Comparison of ENCODE assay signal across 8 mouse cellular contexts in genomic region chr2:55435721-55436260, GRCm38 (mm10). TPM values are rescaled to one million over a fixed set of nuclear protein-coding genes. Genes with fewer than 3 reads are reported as not detected.
A peak's percentile ranks its signal among the peaks of the same experiment; 100 is the strongest.
DNase-seq lines count a peak whose midpoint lies in the region; ATAC-seq and TF ChIP-seq lines count a peak whose summit lies in the region.

Gene Kcnj3 (plus strand): TSS chr2:55435970.

- H3K4me1 ChIP-seq in ES-Bruce4 (ENCODE audit: control insufficient read depth, insufficient read depth, low read length): no peaks in the 10 kb centered on the region
- H3K4me1 ChIP-seq in forebrain, postnatal 0 days (ENCODE audit: insufficient read depth): 0 out of 2 replicates have a peak, but pooled peaks cover 12% of the 10 kb centered on the region
- peaks cover 24% of the 10 kb centered on the region for H3K4me1 ChIP-seq in hindbrain, embryonic 13.5 days (replicated peaks)

- peaks cover 3% of the 10 kb centered on the region; the same call in 1 of the 2 replicates for H3K27me3 ChIP-seq in ES-Bruce4 (ENCODE audit: control insufficient read depth, insufficient read depth, low read length, poor library complexity, severe bottlenecking)
- no peaks in the 10 kb centered on the region for H3K27me3 ChIP-seq in forebrain, postnatal 0 days (ENCODE audit: insufficient read depth, low read length)
- 0 out of 2 replicates have a peak, but pooled peaks cover 4% of the 10 kb centered on the region for H3K27me3 ChIP-seq in hindbrain, embryonic 13.5 days

- intact Hi-C loops in left cerebral cortex, postnatal 4 days (cut with DNase I): loop anchor here (5.0 kb wide), 2 partner anchors 338 to 482 kb away; no protein-coding TSS in a partner anchor

- no peak for TF ChIP-seq POLR2A in ES-Bruce4 (IDR thresholded peaks at IDR 0.05; ENCODE audit: insufficient read depth, low read length)

- H3K36me3 ChIP-seq in ES-Bruce4 (ENCODE audit: control insufficient read depth, insufficient read depth, low read length, poor library complexity, severe bottlenecking): no peaks in the 10 kb centered on the region
- no peaks in the 10 kb centered on the region for H3K36me3 ChIP-seq in forebrain, postnatal 0 days (ENCODE audit: insufficient read depth)
- H3K36me3 ChIP-seq in hindbrain, embryonic 13.5 days: no peaks in the 10 kb centered on the region

- H3K9ac ChIP-seq in ES-Bruce4 (ENCODE audit: low read depth, poor library complexity, severe bottlenecking): no peak within 1 kb of the TSS; the same call in 1 of the 2 replicates
- peak within 1 kb of the TSS; percentile 74 for H3K9ac ChIP-seq in forebrain, postnatal 0 days
- peak within 1 kb of the TSS; percentile 81 for H3K9ac ChIP-seq in hindbrain, embryonic 13.5 days

- no peak for TF ChIP-seq CTCF in ES-Bruce4 (IDR thresholded peaks at IDR 0.05; ENCODE audit: low read depth, low read length)
- TF ChIP-seq CTCF in forebrain, postnatal 0 days (IDR thresholded peaks at IDR 0.05; ENCODE audit: low read depth): no peak

- peak within 1 kb of the TSS; percentile 24 for H3K4me3 ChIP-seq in ES-Bruce4 (ENCODE audit: low read depth, low read length)
- peak within 1 kb of the TSS; percentile 69 for H3K4me3 ChIP-seq in forebrain, postnatal 0 days (ENCODE audit: low read depth, low read length)
- H3K4me3 ChIP-seq in hindbrain, embryonic 13.5 days: peak within 1 kb of the TSS; percentile 63

- DNase-seq in cerebellum, adult 18-20 months: peak; percentile 80 to 83
- peak; percentile 75 for DNase-seq in forebrain, postnatal 0 days
- peak; percentile 84 for DNase-seq in left cerebral cortex, postnatal 4 days
- DNase-seq in right cerebral cortex, adult 2 months (ENCODE audit: low spot score in 2 of 2): peak; percentile 78 to 82
- no peak for DNase-seq in thymus, postnatal 36 days

- ATAC-seq in forebrain, postnatal 0 days: peak; percentile 87
- ATAC-seq in hindbrain, embryonic 13.5 days (ENCODE audit: low FRiP score): peak; percentile 84
- no peak for ATAC-seq in erythroid progenitor cell, adult 5-6 weeks (replicated peaks; ENCODE audit: low FRiP score, poor library complexity, severe bottlenecking)

- peak within 1 kb of the TSS; percentile 87 for H3K4me2 ChIP-seq in forebrain, postnatal 0 days (ENCODE audit: low read depth)
- peak within 1 kb of the TSS; percentile 95 for H3K4me2 ChIP-seq in hindbrain, embryonic 13.5 days

- H3K27ac ChIP-seq in ES-Bruce4 (ENCODE audit: insufficient read depth, low read length): no peak within 1 kb of the TSS
- H3K27ac ChIP-seq in forebrain, postnatal 0 days (ENCODE audit: low read depth, low read length): peak within 1 kb of the TSS; percentile 54
- peak within 1 kb of the TSS; percentile 69 for H3K27ac ChIP-seq in hindbrain, embryonic 13.5 days

- no peak for TF ChIP-seq EP300 in ES-Bruce4 (IDR thresholded peaks at IDR 0.05; ENCODE audit: insufficient read depth, low read depth, low read length)

- under 1% methylated on average over 20 of the region's 20 CpGs for WGBS in forebrain, postnatal 0 days
- under 1% methylated on average over 20 of the region's 20 CpGs for WGBS in hindbrain, embryonic 13.5 days

- no peaks in the 10 kb centered on the region for H3K9me3 ChIP-seq in ES-Bruce4 (replicated peaks; ENCODE audit: control insufficient read depth, insufficient read depth, low read length, poor library complexity, severe bottlenecking)
- H3K9me3 ChIP-seq in forebrain, postnatal 0 days (ENCODE audit: low read length): no peaks in the 10 kb centered on the region
- H3K9me3 ChIP-seq in hindbrain, embryonic 13.5 days: no peaks in the 10 kb centered on the region

RNA-seq across cellular contexts. Expression of gene Kcnj3, which starts in this region (rescaled TPM):
- not detected in 2 replicates for polyA plus RNA-seq in ES-Bruce4 (2011; ENCODE audit: insufficient read depth, insufficient read length, low read depth, missing spikeins)
- 20.5 and 22.1 TPM in 2 replicates for total RNA-seq in forebrain, postnatal 0 days (2014; rRNA removed)
- polyA plus RNA-seq in forebrain, postnatal 0 days (2015; fragmentation: Nextera tagmentation; extraction: Ambion mirVana): 3.8 and 5.9 TPM in 2 replicates
- 3.9 and 5.1 TPM in 2 replicates for polyA plus RNA-seq in hindbrain, embryonic 13.5 days (2015; fragmentation: Nextera tagmentation; extraction: Ambion mirVana)
- 10 to 100 TPM; 37.6 to 40.5 TPM for total RNA-seq in left cerebral cortex, postnatal 4 days (2021)
- total RNA-seq in erythroid progenitor cell, adult 5-6 weeks (2015; ENCODE audit: low replicate concordance): not detected in 2 replicates
- not detected in 2 replicates for total RNA-seq in erythroid progenitor cell, adult 5-6 weeks (2017; ENCODE audit: low replicate concordance)

Comparison
In these comparisons a context has a peak if more than half of its experiments do, and no peak if none do; other contexts are left out.
1. RNA of gene Kcnj3 (total RNA-seq): 37.6 to 40.5 TPM in left cerebral cortex, postnatal 4 days and 20.5 to 22.1 TPM in forebrain, postnatal 0 days; not detected in erythroid progenitor cell, adult 5-6 weeks; every median in the first group is over 10 times any median in the second.
2. DNase-seq: peak in cerebellum, adult 18-20 months (2 of 2), forebrain, postnatal 0 days (single experiment), left cerebral cortex, postnatal 4 days (single experiment) and right cerebral cortex, adult 2 months (2 of 2); none in thymus, postnatal 36 days (0 of 2).
3. Peak in every context shown above with its lines, with median percentiles within 50 percentile points of each other: H3K4me3 ChIP-seq.